Mouse (Mus musculus) layer of hippocampus, adult 9-11 months (tissue): ENCODE measurements at regions not wholly inside any gene's neighbourhood (a gene's known extent, or its start where the extent isn't known, plus 50 kb on each side); places are given as distances from the start of the nearest gene placed in this dataset.
A peak's percentile ranks its signal among the peaks of the same experiment; 100 is the strongest.

Experiments used
- DNase-seq: peaks from one replicate; pipeline ENCODE4 v3.0.0; 2022

GRCm38 (mm10) chr10:35389237-35389636, 322.5 kb downstream of the Amd2 start:
- no peak for DNase-seq

- peak; percentile 3 for DNase-seq
Observed at GRCm38 (mm10) chr10:35381688-35382087, 330.0 kb downstream of the Amd2 start.
